Mouse (Mus musculus): Measurements from ENCODE around the gene Gm28051. TPM values are rescaled to one million over a fixed set of nuclear protein-coding genes. Genes with fewer than 3 reads are reported as not detected.

Gene Gm28051
- 2.5 TPM in 1 of 2 replicates, not detected in the other for polyA plus RNA-seq (2012)

GRCm38 (mm10) chr12:102757689-102758402 is at the start of gene Gm28051, which contains the start of the genes Gon7 and Ubr7:
TSS of gene Gm28051 (minus strand) at chr12:102757765.
TSS of gene Gon7 (minus strand) at chr12:102757803.
TSS of gene Ubr7 (plus strand) at chr12:102757967.

GRCm38 (mm10) chr12:102758403-102758756 is 815 bp upstream of the Gm28051 start, which contains the start of gene Gm20604:
TSS of gene Gm20604 (minus strand) at chr12:102758672.

GRCm38 (mm10) chr12:102743589-102744574 is 13.7 kb downstream of the Gm28051 start, which contains the start of the genes Moap1 and Tmem251:
TSS of gene Moap1 (minus strand) at chr12:102743661.
TSS of gene Tmem251 (plus strand) at chr12:102743762.

GRCm38 (mm10) chr12:102704457-102705198 is 52.9 kb downstream of the Gm28051 start, which contains the start of gene Itpk1:
TSS of gene Itpk1 (minus strand) at chr12:102704930.

Other genes with a start within 250 kb of the Gm28051 start
- gene Chga, start 202.8 kb downstream of the Gm28051 start, polyA plus RNA-seq (2012): 0.14 and 0.23 TPM in 2 replicates
- gene Itpk1, start 52.8 kb downstream of the Gm28051 start, polyA plus RNA-seq (2012): 38.1 and 45.0 TPM in 2 replicates
- gene Moap1, start 14.1 kb downstream of the Gm28051 start, polyA plus RNA-seq (2012): 2.3 and 2.6 TPM in 2 replicates
- gene Tmem251, start 14.0 kb downstream of the Gm28051 start, polyA plus RNA-seq (2012): 1.9 and 2.5 TPM in 2 replicates
- 19.3 and 26.9 TPM in 2 replicates for gene Gon7, start within 50 bp of the Gm28051 start, polyA plus RNA-seq (2012)
- 18.5 and 21.5 TPM in 2 replicates for gene Ubr7, start 202 bp upstream of the Gm28051 start, polyA plus RNA-seq (2012)
- 2.3 and 2.7 TPM in 2 replicates for gene Gm20604, start 907 bp upstream of the Gm28051 start, polyA plus RNA-seq (2012)
- 2.5 and 2.7 TPM in 2 replicates for gene Btbd7, start 120.7 kb upstream of the Gm28051 start, polyA plus RNA-seq (2012)
- gene Cox8c, start 141.6 kb upstream of the Gm28051 start, polyA plus RNA-seq (2012): not detected in 2 replicates
- gene Unc79, start 191.1 kb upstream of the Gm28051 start, polyA plus RNA-seq (2012): 0.04 TPM in 1 of 2 replicates, not detected in the other